ENCODE assay signal across 8 mouse cellular contexts in the genomic region with DNA sequence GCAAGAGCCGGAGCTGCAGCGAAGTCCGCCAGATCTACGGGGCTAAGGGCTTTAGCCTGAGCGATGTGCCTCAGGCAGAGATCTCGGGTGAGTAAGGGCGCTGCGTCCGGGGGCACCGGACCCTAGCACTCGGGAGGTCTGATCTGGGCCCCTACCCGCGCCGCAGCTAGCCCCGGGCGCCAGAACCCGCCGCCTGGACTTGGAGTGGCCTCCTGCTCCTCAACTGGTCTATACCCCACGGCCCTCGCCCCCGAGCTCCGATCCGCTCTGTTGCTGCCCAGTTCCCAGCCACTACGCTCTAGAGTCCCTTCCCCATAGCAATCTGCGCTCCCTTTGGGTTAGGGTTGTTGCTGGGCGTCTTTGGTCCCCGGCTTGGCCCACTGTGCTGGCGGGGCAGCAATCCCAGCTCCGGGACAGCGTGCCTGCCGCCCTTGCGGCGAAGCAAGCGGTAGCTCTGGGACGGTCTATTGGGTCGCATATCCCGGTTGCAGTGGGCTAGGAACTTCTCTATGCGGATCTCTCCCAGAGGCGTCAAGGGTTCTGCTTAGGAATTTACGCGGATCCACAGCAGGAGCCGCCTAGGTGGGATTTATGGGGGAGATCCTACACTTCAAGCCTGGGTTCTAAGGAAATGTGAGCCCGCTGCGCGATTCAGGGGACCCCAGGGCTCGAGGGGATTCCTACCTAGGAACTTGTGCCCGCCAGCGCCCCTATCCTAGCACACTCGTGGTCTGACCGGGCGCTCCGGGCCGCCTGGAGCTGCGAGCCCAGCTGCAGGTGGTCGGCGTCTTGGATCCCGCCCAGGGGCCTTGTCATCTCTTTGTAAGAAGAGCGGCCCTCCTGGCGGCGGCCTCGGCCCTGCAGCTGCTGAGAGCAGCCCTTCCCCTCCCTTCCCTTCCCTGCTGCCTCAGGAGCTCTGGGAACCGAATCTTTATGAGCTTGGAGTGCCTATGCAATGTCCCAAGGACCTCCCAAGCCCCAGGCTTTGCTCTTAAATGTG. TPM values are rescaled to one million over a fixed set of nuclear protein-coding genes. Genes with fewer than 3 reads are reported as not detected.
DNase-seq lines count a peak whose midpoint lies in the region; ATAC-seq lines count a peak whose summit lies in the region.

No protein-coding gene starts in this region.

- peak; percentile 37 for DNase-seq in CD4-positive helper T cell, adult 2 months (ENCODE audit: low read depth, low spot score)
- peak; percentile 34 for DNase-seq in adipocyte (ENCODE audit: low spot score)
- DNase-seq in embryo, embryonic 11 days, result peak; percentile 89
- peak; percentile 84 for DNase-seq in heart, embryonic 10.5 days (ENCODE audit: low spot score)
- DNase-seq in lung, postnatal 10 days, result peak; percentile 61
- DNase-seq in right cerebral cortex, postnatal 10 days (ENCODE audit: low spot score in 2 of 2), result peak; percentile 80 to 83
- no peak for DNase-seq in spleen, adult 12 weeks (ENCODE audit: low spot score)

- peaks cover 34% of the 10 kb centered on the region for H3K4me1 ChIP-seq in heart, embryonic 10.5 days
- peaks cover 33% of the 10 kb centered on the region for H3K4me1 ChIP-seq in kidney, embryonic 15.5 days

- peak overlapping the region; percentile 88 for H3K4me2 ChIP-seq in kidney, embryonic 15.5 days

- H3K9ac ChIP-seq in kidney, embryonic 15.5 days, result peak overlapping the region; percentile 84

- ATAC-seq in kidney, embryonic 15.5 days (replicated peaks; ENCODE audit: low FRiP score), result peak; percentile 47

- peaks cover 85% of the 10 kb centered on the region for H3K27me3 ChIP-seq in heart, embryonic 10.5 days (ENCODE audit: insufficient read depth, poor library complexity, severe bottlenecking)
- H3K27me3 ChIP-seq in kidney, embryonic 15.5 days, result peaks cover 23% of the 10 kb centered on the region

- H3K4me3 ChIP-seq in heart, embryonic 10.5 days, result peak overlapping the region; percentile 78
- H3K4me3 ChIP-seq in kidney, embryonic 15.5 days (replicated peaks), result peak overlapping the region; percentile 80

- peaks cover 10% of the 10 kb centered on the region; the same call in 1 of the 2 replicates for H3K36me3 ChIP-seq in heart, embryonic 10.5 days
- H3K36me3 ChIP-seq in kidney, embryonic 15.5 days, result peaks cover 4% of the 10 kb centered on the region; the same call in 1 of the 2 replicates

- peak overlapping the region; percentile 93 for H3K27ac ChIP-seq in heart, embryonic 10.5 days
- peak overlapping the region; percentile 92 for H3K27ac ChIP-seq in kidney, embryonic 15.5 days

- H3K9me3 ChIP-seq in heart, embryonic 10.5 days, result no peaks in the 10 kb centered on the region
- H3K9me3 ChIP-seq in kidney, embryonic 15.5 days (replicated peaks), result no peaks in the 10 kb centered on the region

- under 1% methylated on average over 62 of the region's 62 CpGs for WGBS in heart, embryonic 10.5 days
- WGBS in kidney, embryonic 15.5 days, result 1% methylated on average over 62 of the region's 62 CpGs

RNA-seq across cellular contexts. Expression of a gene that starts 0.9 kb away (rescaled TPM):
- 36.4 and 38.7 TPM in 2 replicates for polyA plus RNA-seq in heart, embryonic 10.5 days (2016; fragmentation: Nextera tagmentation; extraction: Ambion mirVana)
- polyA plus RNA-seq in kidney, embryonic 15.5 days (2015; fragmentation: Nextera tagmentation; extraction: Ambion mirVana), result 60.0 and 60.2 TPM in 2 replicates
